Mouse (Mus musculus) lung, embryonic 14.5 days (tissue): ENCODE measurements around the gene Zfp382. TPM values are rescaled to one million over a fixed set of nuclear protein-coding genes. Genes with fewer than 3 reads are reported as not detected.
A peak's percentile ranks its signal among the peaks of the same experiment; 100 is the strongest.

Experiments used
- ATAC-seq: fragments of 200-750 bp; cut with Nextera tagmentation; 2 replicates; pipeline ENCODE4 v1.8.0; 2017; ENCODE audit warnings: mild to moderate bottlenecking, moderate TSS enrichment, moderate library complexity; ENCODE audit not compliant: insufficient read depth
- DNase-seq: peaks from one replicate; pipeline ENCODE4 v3.0.0-alpha.2; 2015
- H3K27ac ChIP-seq: fragments of 300-500 bp; sonication (generic); 2 replicates; pipeline ENCODE4 v1.5.1; 2014; ENCODE audit warnings: low read depth, mild to moderate bottlenecking, moderate library complexity
- H3K27me3 ChIP-seq: fragments of 300-500 bp; sonication (generic); 2 replicates; pipeline ENCODE4 v1.6.1; 2014; ENCODE audit warnings: low read length, control low read depth; ENCODE audit not compliant: insufficient read depth
- H3K36me3 ChIP-seq: fragments of 300-500 bp; sonication (generic); 2 replicates; pipeline ENCODE4 v1.6.1; 2014; ENCODE audit warnings: control low read depth; ENCODE audit not compliant: insufficient read depth
- H3K4me1 ChIP-seq: fragments of 300-500 bp; sonication (generic); 2 replicates; pipeline ENCODE4 v1.6.1; 2014; ENCODE audit warnings: antibody characterized with exemption, control low read depth; ENCODE audit not compliant: insufficient read depth
- H3K4me2 ChIP-seq: fragments of 300-500 bp; sonication (generic); 2 replicates; pipeline ENCODE4 v1.6.1; 2014; ENCODE audit warnings: mild to moderate bottlenecking
- H3K4me3 ChIP-seq: fragments of 300-500 bp; sonication (generic); 2 replicates; pipeline ENCODE4 v1.5.1; 2014; ENCODE audit warnings: low read depth, low read length
- H3K9ac ChIP-seq: fragments of 300-500 bp; sonication (generic); 2 replicates; pipeline ENCODE4 v1.6.1; 2014
- H3K9me3 ChIP-seq: fragments of 300-500 bp; sonication (generic); 2 replicates; pipeline ENCODE4 v1.6.1; 2016; ENCODE audit warnings: low read depth, low read length, control low read depth
- CTCF ChIP-seq: IDR thresholded peaks from 2 replicates; pipeline ENCODE4 v1.5.1; 2016; ENCODE audit warnings: antibody characterized with exemption, low read depth
- WGBS: fragments of 180-500 bp; shearing (Covaris S2); extraction: QIAGEN DNeasy Blood & Tissue Kit; methylation state at CpG from one replicate; pipeline ENCODE4 v1.1.7; 2014; 5-methylcytosine and 5-hydroxymethylcytosine counted together
- polyA plus RNA-seq: library from polyadenylated mRNA; unstranded; fragments of >200 nt; fragmentation: Nextera tagmentation; extraction: Ambion mirVana; gene quantifications from 2 replicates; pipeline ENCODE4 v1.2.1, GENCODE M21; 2014

Gene Zfp382
- polyA plus RNA-seq = 8.1 and 9.1 TPM in 2 replicates

DNA sequence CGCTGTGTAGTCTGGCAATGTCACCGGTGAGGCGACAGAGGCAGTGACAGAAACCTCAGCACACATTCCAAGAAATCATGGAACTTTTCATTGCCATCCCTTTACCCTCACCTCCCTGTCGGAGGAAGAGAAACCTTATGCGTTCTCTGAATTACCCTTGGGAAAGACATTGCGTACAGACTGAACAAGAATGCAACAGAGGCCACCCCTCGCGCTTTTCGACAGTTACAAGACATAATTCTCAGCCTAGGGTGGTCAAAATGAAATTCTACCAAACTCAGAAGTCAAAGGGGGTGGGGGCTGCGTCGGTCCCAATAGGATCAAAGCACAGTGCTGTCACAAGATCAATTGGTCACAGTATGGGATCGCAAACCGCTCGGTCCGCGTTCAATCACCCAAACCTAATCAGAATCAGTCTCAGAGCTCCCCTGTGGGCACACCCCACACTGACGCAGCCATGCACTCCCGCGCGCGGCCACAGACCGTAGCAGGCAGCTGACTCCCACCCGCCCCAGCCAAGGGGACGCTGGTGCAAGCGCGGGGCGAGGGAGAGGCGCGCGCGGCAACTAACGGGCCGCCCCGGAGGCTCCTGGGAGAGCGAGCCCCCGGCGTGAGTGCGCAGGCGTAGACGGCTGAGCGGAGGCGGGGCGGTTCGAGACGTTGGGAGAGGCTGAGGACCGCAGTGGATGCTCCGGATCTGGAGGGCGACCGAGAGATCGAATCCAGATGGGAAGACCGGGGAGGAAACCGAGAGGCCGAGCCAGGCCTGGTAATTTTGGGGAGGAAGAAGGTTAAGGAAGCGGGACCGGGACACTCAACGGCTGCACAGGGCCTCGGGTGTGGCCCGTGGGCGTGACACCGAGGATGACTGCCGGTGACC lies at the start of gene Zfp382:
TSS of gene Zfp382 (plus strand) at position 635 of the 880 bp plus-strand sequence.
- H3K4me1 ChIP-seq = no peaks in the 10 kb centered on the region
- DNase-seq (peak; percentile 97), ATAC-seq (peak; percentile 98)
- H3K9me3 ChIP-seq = no peaks in the 10 kb centered on the region
- H3K9ac ChIP-seq = peak within 1 kb of the TSS; percentile 77
- H3K27me3 ChIP-seq = no peaks in the 10 kb centered on the region
- no peak for TF ChIP-seq CTCF
- H3K4me2 ChIP-seq = peak within 1 kb of the TSS; percentile 90
- WGBS = under 1% methylated on average over 61 of the region's 61 CpGs
- H3K27ac ChIP-seq = peak within 1 kb of the TSS; percentile 90
- H3K4me3 ChIP-seq = peak within 1 kb of the TSS; percentile 71
- H3K36me3 ChIP-seq = peaks cover 9% of the 10 kb centered on the region; the same call in 1 of the 2 replicates

- Histone ChIP-seq H3K4me3 (peak within 1 kb of the TSS; percentile 76), H3K4me2 (peak within 1 kb of the TSS; percentile 98), H3K27ac (peak within 1 kb of the TSS; percentile 46; the same call in 1 of the 2 replicates), H3K36me3 (peaks cover 25% of the 10 kb centered on the region), H3K27me3 (no peaks in the 10 kb centered on the region), H3K9me3 (no peaks in the 10 kb centered on the region), H3K4me1 (no peaks in the 10 kb centered on the region), H3K9ac (peak within 1 kb of the TSS; percentile 73)
- under 1% methylated on average over 50 of the region's 50 CpGs for WGBS
- no peak for TF ChIP-seq CTCF
- ATAC-seq (peak; percentile 92), DNase-seq (peak; percentile 94)
Measured at GRCm38 (mm10) chr7:30072146-30073028, 49.4 kb upstream of the Zfp382 start, which contains the start of gene Zfp82. TSS of gene Zfp82 (minus strand) at chr7:30072900.

GRCm38 (mm10) chr7:30086524-30086923 lies 35.2 kb upstream of the Zfp382 start:
- Histone ChIP-seq H3K4me2 (no peak overlapping the region), H3K9me3 (no peaks in the 10 kb centered on the region), H3K4me3 (no peak overlapping the region), H3K27me3 (no peaks in the 10 kb centered on the region), H3K36me3 (peaks cover 29% of the 10 kb centered on the region), H3K4me1 (0 out of 2 replicates have a peak, but pooled peaks cover 4% of the 10 kb centered on the region), H3K9ac (no peak overlapping the region), H3K27ac (no peak overlapping the region)
- no peak for TF ChIP-seq CTCF
- ATAC-seq (no peak), DNase-seq (no peak)
- 88% methylated on average over 9 of the region's 9 CpGs for WGBS

- TF ChIP-seq CTCF = no peak
- Histone ChIP-seq H3K4me3 (peak overlapping the region; percentile 62), H3K9me3 (no peaks in the 10 kb centered on the region), H3K4me1 (0 out of 2 replicates have a peak, but pooled peaks cover 4% of the 10 kb centered on the region), H3K36me3 (peaks cover 25% of the 10 kb centered on the region), H3K27ac (no peak overlapping the region), H3K27me3 (no peaks in the 10 kb centered on the region), H3K9ac (peak overlapping the region; percentile 69), H3K4me2 (peak overlapping the region; percentile 76)
- DNase-seq = no peak
- ATAC-seq = no peak
- WGBS = 6% methylated on average over 6 of the region's 6 CpGs
Measured at GRCm38 (mm10) chr7:30089405-30089804, 32.3 kb upstream of the Zfp382 start.

DNA sequence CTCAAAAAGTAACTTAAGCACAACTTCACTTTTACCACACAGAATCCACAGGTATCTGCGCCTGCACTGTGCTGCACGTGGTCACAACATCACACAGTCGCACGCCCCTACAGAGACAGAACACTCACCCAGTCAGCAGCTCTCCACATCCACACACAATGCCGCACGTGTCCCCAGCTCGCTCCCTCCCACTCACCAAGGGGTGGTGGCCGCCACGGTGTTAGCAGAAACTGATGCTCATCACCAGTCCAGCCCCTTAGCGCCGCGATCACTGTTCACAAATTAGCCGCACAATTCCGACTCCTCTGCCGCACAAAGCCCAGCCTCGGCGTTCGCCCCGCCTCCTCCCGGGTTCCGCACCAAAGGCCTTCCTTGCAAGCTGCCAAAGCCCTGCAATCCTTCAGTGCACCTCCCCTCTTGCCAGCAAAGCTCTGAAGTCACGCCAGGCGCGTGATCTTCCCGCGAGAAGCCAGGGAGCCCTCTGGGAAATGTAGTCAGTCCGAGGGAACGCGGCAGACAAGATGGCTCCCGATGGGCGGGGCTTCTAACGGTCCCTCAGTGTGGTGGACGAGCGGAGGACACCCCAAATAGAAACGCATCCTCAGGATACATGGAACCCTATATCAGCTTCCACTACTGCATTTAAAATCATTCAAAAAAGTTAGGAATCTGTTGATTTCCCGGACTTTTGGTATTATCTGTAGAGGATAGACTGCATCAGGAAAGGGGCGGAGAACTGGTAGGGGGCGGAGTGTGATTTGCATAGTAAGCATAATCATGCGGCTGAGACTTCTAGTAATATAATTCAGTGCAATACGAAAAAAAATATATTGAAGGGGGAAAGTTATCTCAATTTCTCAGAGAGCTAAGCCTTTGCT lies 31.4 kb upstream of the Zfp382 start, which contains the start of the genes Gm26920 and Zfp566:
TSS of gene Gm26920 (minus strand) at position 319 of the 878 bp plus-strand sequence.
TSS of gene Zfp566 (minus strand) at position 436 of the 878 bp plus-strand sequence.
- peak; percentile 90 for ATAC-seq
- no peak for TF ChIP-seq CTCF
- H3K4me1 ChIP-seq = 0 out of 2 replicates have a peak, but pooled peaks cover 4% of the 10 kb centered on the region
- peaks cover 16% of the 10 kb centered on the region for H3K36me3 ChIP-seq
- WGBS = under 1% methylated on average over 40 of the region's 40 CpGs
- H3K27me3 ChIP-seq = no peaks in the 10 kb centered on the region
- peak within 1 kb of the TSS; percentile 76 for H3K4me2 ChIP-seq
- H3K9ac ChIP-seq = peak within 1 kb of the TSS; percentile 69
- H3K27ac ChIP-seq = peak within 1 kb of the TSS; percentile 78
- DNase-seq = peak; percentile 100
- H3K4me3 ChIP-seq = peak within 1 kb of the TSS; percentile 62
- H3K9me3 ChIP-seq = no peaks in the 10 kb centered on the region
